Mouse (Mus musculus): Measurements from ENCODE around the gene Tmem82.

- TF ChIP-seq CTCF (IDR thresholded peaks at IDR 0.05; ENCODE audit: borderline replicate concordance, control insufficient read depth, extremely low read depth, insufficient read depth, low read length, poor library complexity) (no peak), POLR2A (IDR thresholded peaks at IDR 0.05; ENCODE audit: control insufficient read depth, extremely low read depth, insufficient read depth, low read length, poor library complexity) (no peak)
These were observed 8.9 kb downstream of the Tmem82 start for GRCm38 (mm10) chr4:141609538-141609937.

Measured in thymus, adult 2 months (tissue).